Mouse (Mus musculus) testis, postnatal 10 days (tissue): ENCODE results near the gene Atg7.
A peak's percentile ranks its signal among the peaks of the same experiment; 100 is the strongest.
"Not testable (repeated sequence)": the region's sequence is repeated elsewhere in the genome, so short reads cannot be mapped to it uniquely, and the experiment has no call there.

Source experiments
- DNase-seq: peaks from one replicate; pipeline ENCODE4 v3.0.0; 2021; ENCODE audit warnings: low spot score

The Atg7 gene

GRCm38 (mm10) chr6:114882675-114883074 lies 239.8 kb downstream of the Atg7 start:
- no peak for DNase-seq

- DNase-seq, result peak; percentile 65
Observed at GRCm38 (mm10) chr6:114883261-114883740, 240.4 kb downstream of the Atg7 start.

GRCm38 (mm10) chr6:114885129-114885528 lies 242.2 kb downstream of the Atg7 start:
- DNase-seq, result no peak

- DNase-seq, result no peak
Observed at GRCm38 (mm10) chr6:114886012-114886411, 243.1 kb downstream of the Atg7 start.

GRCm38 (mm10) chr6:114886504-114887361 lies 243.8 kb downstream of the Atg7 start:
- no peak for DNase-seq

GRCm38 (mm10) chr6:114888922-114889321 lies 246.0 kb downstream of the Atg7 start:
- peak; percentile 83 for DNase-seq

GRCm38 (mm10) chr6:114889971-114890370 lies 247.1 kb downstream of the Atg7 start:
- DNase-seq, result not testable (repeated sequence)

- DNase-seq, result peak; percentile 75
Observed at GRCm38 (mm10) chr6:114890411-114891115, 247.7 kb downstream of the Atg7 start.

- no peak for DNase-seq
Observed at GRCm38 (mm10) chr6:114891272-114891671, 248.4 kb downstream of the Atg7 start.

- DNase-seq, result no peak
Observed at GRCm38 (mm10) chr6:114891771-114892170, 248.9 kb downstream of the Atg7 start.

GRCm38 (mm10) chr6:114892363-114892762 lies 249.5 kb downstream of the Atg7 start:
- DNase-seq, result no peak

- DNase-seq, result no peak
Observed at GRCm38 (mm10) chr6:114893427-114894209, 250.7 kb downstream of the Atg7 start.

GRCm38 (mm10) chr6:114894548-114895106 lies 251.7 kb downstream of the Atg7 start:
- no peak for DNase-seq

GRCm38 (mm10) chr6:114895191-114895590 lies 252.3 kb downstream of the Atg7 start:
- no peak for DNase-seq

GRCm38 (mm10) chr6:114896281-114896680 lies 253.4 kb downstream of the Atg7 start:
- no peak for DNase-seq

GRCm38 (mm10) chr6:114898949-114899348 lies 256.1 kb downstream of the Atg7 start:
- DNase-seq, result no peak

- no peak for DNase-seq
Observed at GRCm38 (mm10) chr6:114899652-114900051, 256.8 kb downstream of the Atg7 start.

GRCm38 (mm10) chr6:114900194-114900593 lies 257.3 kb downstream of the Atg7 start:
- no peak for DNase-seq

- DNase-seq, result no peak
Observed at GRCm38 (mm10) chr6:114901321-114901824, 258.5 kb downstream of the Atg7 start.

- DNase-seq, result no peak
Observed at GRCm38 (mm10) chr6:114901921-114902320, 259.0 kb downstream of the Atg7 start.

- no peak for DNase-seq
Observed at GRCm38 (mm10) chr6:114904233-114904632, 261.3 kb downstream of the Atg7 start.

GRCm38 (mm10) chr6:114904818-114905217 lies 261.9 kb downstream of the Atg7 start:
- no peak for DNase-seq
